Mouse (Mus musculus): ENCODE results near the gene Pde11a. TPM values are rescaled to one million over a fixed set of nuclear protein-coding genes. Genes with fewer than 3 reads are reported as not detected.

Pde11a gene
- polyA plus RNA-seq, 1 experiment: 0.30 TPM

DNA sequence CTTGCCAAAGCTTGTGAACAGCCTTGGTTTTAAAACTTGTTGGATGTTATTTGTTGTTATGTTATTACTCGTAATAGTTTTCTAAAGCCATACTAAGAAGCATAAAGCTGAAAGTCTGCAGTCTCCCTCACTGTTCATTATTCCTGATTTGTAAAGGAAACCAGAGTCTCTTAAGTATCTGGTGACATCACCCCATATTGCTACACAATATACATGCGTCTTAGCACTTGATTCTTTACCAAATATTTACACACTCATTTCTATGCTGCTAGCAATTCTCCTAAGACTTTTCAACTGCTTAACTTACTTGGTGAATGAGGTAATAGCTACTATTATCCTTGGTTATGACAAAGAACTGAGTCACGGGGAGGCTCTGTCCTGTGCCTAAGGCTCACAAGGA, 278.4 kb downstream of the Pde11a start:
- no peak for TF ChIP-seq POLR2A (IDR thresholded peaks at IDR 0.05; ENCODE audit: low read depth, low read length)
- Histone ChIP-seq H3K36me3 (ENCODE audit: control insufficient read depth, insufficient read depth, low read length) (no peaks in the 10 kb centered on the region), H3K4me3 (ENCODE audit: low read depth, low read length) (no peak overlapping the region), H3K27ac (ENCODE audit: insufficient read depth, low read depth, low read length) (no peak overlapping the region), H3K4me1 (ENCODE audit: control insufficient read depth, insufficient read depth, insufficient read length, low read length) (no peaks in the 10 kb centered on the region; the same call in 1 of the 2 replicates), H3K27me3 (ENCODE audit: control insufficient read depth, insufficient read depth, low read length) (no peaks in the 10 kb centered on the region)
- 71% methylated on average over 3 of the region's 3 CpGs for WGBS

DNA sequence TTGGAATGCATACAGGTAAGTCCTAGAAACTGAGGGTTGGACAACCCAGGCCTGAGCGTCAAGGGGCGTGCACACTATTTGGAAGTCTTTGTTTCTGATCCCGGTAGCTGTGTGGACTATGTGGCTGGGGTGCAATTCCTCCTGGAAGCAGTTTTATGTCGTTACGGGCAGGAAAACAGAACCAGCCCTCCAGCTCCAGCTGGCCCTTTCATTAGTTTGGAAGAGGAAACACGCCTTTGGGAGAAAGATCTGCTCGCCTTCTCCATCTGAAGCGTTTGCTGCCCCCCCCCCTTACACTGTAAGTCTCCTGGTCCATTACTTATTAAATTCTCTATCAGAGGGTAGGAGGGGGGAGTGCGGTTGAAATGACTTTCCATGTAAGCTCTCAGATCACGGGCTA, 279.0 kb downstream of the Pde11a start:
- no peak overlapping the region for H3K27ac ChIP-seq (ENCODE audit: insufficient read depth, low read depth, low read length)
- H3K4me3 ChIP-seq (ENCODE audit: low read depth, low read length): no peak overlapping the region
- TF ChIP-seq POLR2A (IDR thresholded peaks at IDR 0.05; ENCODE audit: low read depth, low read length) (no peak), CTCF (IDR thresholded peaks at IDR 0.05; ENCODE audit: extremely low read depth, insufficient read length, insufficient replicate concordance, low read depth, low read length) (no peak)
- no peaks in the 10 kb centered on the region for H3K27me3 ChIP-seq (ENCODE audit: control insufficient read depth, insufficient read depth, low read length)
- H3K4me1 ChIP-seq (ENCODE audit: control insufficient read depth, insufficient read depth, insufficient read length, low read length): no peaks in the 10 kb centered on the region
- 70% methylated on average over 10 of the region's 10 CpGs for WGBS
- no peaks in the 10 kb centered on the region for H3K36me3 ChIP-seq (ENCODE audit: control insufficient read depth, insufficient read depth, low read length)

DNA sequence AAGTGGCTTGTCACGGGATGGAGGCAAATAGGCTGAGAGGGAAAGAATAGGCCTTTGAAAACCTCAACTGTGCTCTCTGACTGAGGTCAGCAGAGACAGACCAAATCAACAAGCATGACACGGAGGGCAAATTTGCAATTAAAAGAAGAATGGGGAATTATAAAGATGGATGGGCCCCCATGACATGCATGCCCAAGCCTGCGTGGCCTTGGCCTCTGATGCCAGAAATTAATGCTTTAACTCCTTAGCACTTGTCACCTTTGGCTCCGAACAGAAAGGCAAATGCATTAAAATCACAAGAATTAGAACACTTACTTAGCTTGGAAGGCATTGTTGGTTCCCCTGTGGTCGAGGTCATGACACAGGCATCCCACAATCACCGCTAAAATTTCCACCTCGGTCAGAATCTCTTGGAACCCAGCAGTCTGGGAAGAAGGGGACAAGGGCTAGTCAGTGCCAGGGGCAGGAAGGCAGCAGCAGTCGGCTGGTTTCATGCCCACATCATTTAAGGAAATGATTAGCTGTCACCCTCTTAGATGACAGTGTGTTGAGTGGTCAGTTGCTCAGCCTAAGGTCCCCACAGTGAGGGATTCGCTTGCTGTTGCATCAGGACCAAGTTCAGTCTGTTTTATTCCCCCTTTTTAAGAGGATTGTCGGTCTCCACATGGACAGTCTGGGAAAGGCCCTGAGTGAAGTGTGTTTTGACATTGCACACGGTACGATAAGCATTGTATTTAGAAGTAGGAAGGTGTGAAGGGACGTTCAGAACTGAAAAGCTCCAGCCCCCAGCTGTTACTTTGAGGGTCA, 279.7 kb downstream of the Pde11a start:
- no peaks in the 10 kb centered on the region for H3K36me3 ChIP-seq (ENCODE audit: control insufficient read depth, insufficient read depth, low read length)
- TF ChIP-seq CTCF (IDR thresholded peaks at IDR 0.05; ENCODE audit: extremely low read depth, insufficient read length, insufficient replicate concordance, low read depth, low read length) (no peak), POLR2A (IDR thresholded peaks at IDR 0.05; ENCODE audit: low read depth, low read length) (no peak)

DNA sequence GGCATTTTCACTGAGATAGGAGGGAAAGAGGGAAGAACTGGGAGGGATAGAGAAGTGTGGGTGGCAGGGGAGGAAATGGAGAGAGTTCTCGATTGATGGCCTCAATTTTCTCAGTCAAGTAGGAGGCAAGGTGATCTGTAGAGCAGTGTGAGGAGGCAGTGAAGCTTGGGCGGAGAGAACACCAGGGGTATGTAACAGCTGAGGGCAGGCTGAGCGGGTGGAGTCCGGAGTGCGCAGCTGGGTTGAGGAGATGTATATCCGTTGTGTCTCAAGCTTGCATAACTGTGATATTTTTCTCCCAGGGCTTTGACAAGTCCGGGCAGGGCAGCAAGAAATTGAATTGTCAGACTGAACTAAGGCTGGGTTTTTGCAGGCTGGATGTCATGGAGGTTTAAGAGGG, 281.0 kb downstream of the Pde11a start:
- TF ChIP-seq CTCF (IDR thresholded peaks at IDR 0.05; ENCODE audit: extremely low read depth, insufficient read length, insufficient replicate concordance, low read depth, low read length): no peak
- TF ChIP-seq POLR2A (IDR thresholded peaks at IDR 0.05; ENCODE audit: low read depth, low read length): no peak
- no peaks in the 10 kb centered on the region for H3K36me3 ChIP-seq (ENCODE audit: control insufficient read depth, insufficient read depth, low read length)
- H3K27me3 ChIP-seq (ENCODE audit: control insufficient read depth, insufficient read depth, low read length): no peaks in the 10 kb centered on the region
- no peak overlapping the region for H3K4me3 ChIP-seq (ENCODE audit: low read depth, low read length)
- H3K27ac ChIP-seq (ENCODE audit: insufficient read depth, low read depth, low read length): no peak overlapping the region
- WGBS: 88% methylated on average over 7 of the region's 7 CpGs
- no peaks in the 10 kb centered on the region for H3K4me1 ChIP-seq (ENCODE audit: control insufficient read depth, insufficient read depth, insufficient read length, low read length)

More for the DNA sequence above, 279.7 kb downstream of the Pde11a start:
- no peak overlapping the region for H3K27ac ChIP-seq (ENCODE audit: insufficient read depth, low read depth, low read length)
- H3K27me3 ChIP-seq (ENCODE audit: control insufficient read depth, insufficient read depth, low read length): no peaks in the 10 kb centered on the region
- WGBS: 76% methylated on average over 13 of the region's 13 CpGs
- H3K4me3 ChIP-seq (ENCODE audit: low read depth, low read length): no peak overlapping the region
- no peaks in the 10 kb centered on the region for H3K4me1 ChIP-seq (ENCODE audit: control insufficient read depth, insufficient read depth, insufficient read length, low read length)

DNA sequence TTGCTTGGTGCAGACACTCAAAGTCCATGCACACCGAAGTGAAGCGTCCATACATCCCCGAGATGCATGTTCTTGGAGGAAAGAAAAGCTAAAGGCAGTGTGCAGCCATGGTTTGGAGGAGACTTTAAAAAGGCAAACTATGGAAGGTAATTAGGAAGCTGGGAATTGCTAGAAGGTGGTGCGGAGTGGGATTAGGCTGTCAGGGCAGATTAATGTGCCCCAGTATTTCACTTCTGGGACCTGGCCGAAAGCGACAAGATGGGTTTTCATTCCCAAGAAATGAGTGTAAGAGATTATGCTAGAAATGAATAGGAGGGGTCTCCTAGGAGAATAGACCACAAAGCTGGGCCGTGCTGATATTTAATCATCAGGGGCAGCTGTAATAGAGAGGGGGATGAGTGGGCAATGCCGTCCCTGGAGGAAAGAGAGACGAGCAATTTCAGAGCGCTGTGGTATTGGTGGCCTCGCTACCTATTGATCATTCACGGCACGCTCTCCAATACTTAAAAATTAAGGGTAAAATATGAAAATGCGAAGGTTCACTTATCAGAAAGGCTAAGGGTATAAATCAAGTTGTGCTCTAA, 284.7 kb downstream of the Pde11a start:
- 94% methylated on average over 14 of the region's 14 CpGs for WGBS
- H3K27ac ChIP-seq (ENCODE audit: insufficient read depth, low read depth, low read length): no peak overlapping the region
- TF ChIP-seq CTCF (IDR thresholded peaks at IDR 0.05; ENCODE audit: extremely low read depth, insufficient read length, insufficient replicate concordance, low read depth, low read length): no peak
- TF ChIP-seq POLR2A (IDR thresholded peaks at IDR 0.05; ENCODE audit: low read depth, low read length): no peak
- no peaks in the 10 kb centered on the region for H3K36me3 ChIP-seq (ENCODE audit: control insufficient read depth, insufficient read depth, low read length)
- peaks cover 11% of the 10 kb centered on the region; the same call in 1 of the 2 replicates for H3K4me1 ChIP-seq (ENCODE audit: control insufficient read depth, insufficient read depth, insufficient read length, low read length)
- H3K4me3 ChIP-seq (ENCODE audit: low read depth, low read length): no peak overlapping the region
- no peaks in the 10 kb centered on the region for H3K27me3 ChIP-seq (ENCODE audit: control insufficient read depth, insufficient read depth, low read length)

DNA sequence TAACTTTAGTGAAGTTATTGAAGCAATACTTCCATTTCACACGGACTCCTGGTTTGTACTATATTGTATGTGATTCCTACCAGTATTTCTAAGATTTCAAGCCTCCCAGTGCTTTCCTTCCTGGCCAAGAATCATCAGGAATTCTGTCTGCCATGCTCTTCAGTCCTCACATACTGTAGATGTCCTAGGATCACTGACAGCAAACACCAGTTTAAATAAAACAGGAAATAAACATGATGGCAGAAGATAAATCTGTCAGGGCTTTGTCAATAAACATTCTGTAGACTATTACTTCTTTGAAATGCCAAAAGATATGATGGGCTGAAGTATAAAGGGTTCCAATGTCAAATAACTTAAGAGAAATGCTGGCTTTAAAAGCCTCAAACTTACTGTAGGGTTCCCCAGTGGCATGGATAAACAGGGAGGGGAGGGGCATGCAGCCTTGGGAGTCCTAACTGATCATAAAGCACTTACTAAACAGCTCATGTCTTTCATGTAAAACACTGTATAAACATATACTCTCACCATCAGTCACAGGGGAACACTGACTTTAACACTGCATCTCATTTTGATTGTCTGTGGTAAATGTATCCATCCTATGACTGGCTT, 285.6 kb downstream of the Pde11a start:
- WGBS: 65% methylated on average over 1 of the region's 1 CpGs
- TF ChIP-seq POLR2A (IDR thresholded peaks at IDR 0.05; ENCODE audit: low read depth, low read length) (no peak), CTCF (IDR thresholded peaks at IDR 0.05; ENCODE audit: extremely low read depth, insufficient read length, insufficient replicate concordance, low read depth, low read length) (no peak)
- H3K27me3 ChIP-seq (ENCODE audit: control insufficient read depth, insufficient read depth, low read length): no peaks in the 10 kb centered on the region
- no peak overlapping the region for H3K27ac ChIP-seq (ENCODE audit: insufficient read depth, low read depth, low read length)
- no peaks in the 10 kb centered on the region for H3K36me3 ChIP-seq (ENCODE audit: control insufficient read depth, insufficient read depth, low read length)
- H3K4me1 ChIP-seq (ENCODE audit: control insufficient read depth, insufficient read depth, insufficient read length, low read length): peaks cover 11% of the 10 kb centered on the region; the same call in 1 of the 2 replicates
- no peak overlapping the region for H3K4me3 ChIP-seq (ENCODE audit: low read depth, low read length)

DNA sequence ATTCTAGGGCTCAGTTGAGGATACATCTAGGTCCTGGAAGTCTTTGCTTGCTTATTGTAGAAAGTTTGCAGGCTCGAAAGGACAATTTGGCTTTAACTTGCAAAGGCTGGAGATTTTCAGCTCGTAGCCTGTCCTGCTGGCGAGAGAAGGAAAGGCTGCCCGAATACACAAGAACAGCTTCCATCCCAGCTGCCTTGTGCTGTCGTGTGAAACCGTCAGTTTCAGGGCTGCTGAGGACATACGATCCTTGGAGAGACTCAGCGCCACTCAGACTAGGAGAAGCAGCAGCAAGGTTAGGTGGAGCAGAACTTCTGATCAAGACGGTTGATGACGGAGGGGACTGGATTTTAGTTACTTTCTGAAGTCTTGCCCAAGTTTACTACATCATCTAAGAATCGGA, 287.2 kb downstream of the Pde11a start:
- TF ChIP-seq POLR2A (IDR thresholded peaks at IDR 0.05; ENCODE audit: low read depth, low read length) (no peak), CTCF (IDR thresholded peaks at IDR 0.05; ENCODE audit: extremely low read depth, insufficient read length, insufficient replicate concordance, low read depth, low read length) (no peak)
- Histone ChIP-seq H3K27ac (ENCODE audit: insufficient read depth, low read depth, low read length) (no peak overlapping the region), H3K27me3 (ENCODE audit: control insufficient read depth, insufficient read depth, low read length) (no peaks in the 10 kb centered on the region), H3K36me3 (ENCODE audit: control insufficient read depth, insufficient read depth, low read length) (no peaks in the 10 kb centered on the region), H3K4me1 (ENCODE audit: control insufficient read depth, insufficient read depth, insufficient read length, low read length) (peaks cover 11% of the 10 kb centered on the region; the same call in 1 of the 2 replicates), H3K4me3 (ENCODE audit: low read depth, low read length) (no peak overlapping the region)
- 57% methylated on average over 11 of the region's 11 CpGs for WGBS

All from small intestine, adult 2 months (tissue).